Mouse (Mus musculus) mouse trophoblast stem cell (cell line): ENCODE data around the gene Grn.

Experiments used
- in situ Hi-C, 2 experiments: fragments of 300-500 bp; cut with MseI, MboI; formaldehyde crosslinking; loops; 2 replicates in 1 of 2; 3 replicates in 1 of 2; pipeline ENCODE4 v1.15.1; 2025

The Grn gene

DNA sequence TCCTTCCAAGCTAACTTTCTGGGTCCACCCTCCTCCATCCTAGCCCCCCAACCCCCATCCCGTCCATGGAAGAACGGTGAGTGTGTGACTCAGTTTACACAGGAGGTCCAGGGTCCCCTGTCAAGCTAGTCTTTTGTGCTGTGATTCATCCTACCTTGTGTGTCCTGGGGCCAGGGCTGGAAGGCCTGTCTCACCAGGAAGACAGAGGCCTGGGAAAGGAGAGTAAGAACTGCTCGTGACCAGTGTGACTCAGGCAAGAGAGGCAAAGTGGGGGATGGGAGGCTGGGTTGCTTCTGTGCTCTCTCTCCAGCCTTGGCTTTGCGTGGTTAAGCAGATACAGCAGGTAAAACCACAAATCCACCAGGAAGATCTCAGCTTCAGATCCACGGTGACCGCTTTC, 5.4 kb upstream of the Grn start:
- in situ Hi-C loops: no loop called here

DNA sequence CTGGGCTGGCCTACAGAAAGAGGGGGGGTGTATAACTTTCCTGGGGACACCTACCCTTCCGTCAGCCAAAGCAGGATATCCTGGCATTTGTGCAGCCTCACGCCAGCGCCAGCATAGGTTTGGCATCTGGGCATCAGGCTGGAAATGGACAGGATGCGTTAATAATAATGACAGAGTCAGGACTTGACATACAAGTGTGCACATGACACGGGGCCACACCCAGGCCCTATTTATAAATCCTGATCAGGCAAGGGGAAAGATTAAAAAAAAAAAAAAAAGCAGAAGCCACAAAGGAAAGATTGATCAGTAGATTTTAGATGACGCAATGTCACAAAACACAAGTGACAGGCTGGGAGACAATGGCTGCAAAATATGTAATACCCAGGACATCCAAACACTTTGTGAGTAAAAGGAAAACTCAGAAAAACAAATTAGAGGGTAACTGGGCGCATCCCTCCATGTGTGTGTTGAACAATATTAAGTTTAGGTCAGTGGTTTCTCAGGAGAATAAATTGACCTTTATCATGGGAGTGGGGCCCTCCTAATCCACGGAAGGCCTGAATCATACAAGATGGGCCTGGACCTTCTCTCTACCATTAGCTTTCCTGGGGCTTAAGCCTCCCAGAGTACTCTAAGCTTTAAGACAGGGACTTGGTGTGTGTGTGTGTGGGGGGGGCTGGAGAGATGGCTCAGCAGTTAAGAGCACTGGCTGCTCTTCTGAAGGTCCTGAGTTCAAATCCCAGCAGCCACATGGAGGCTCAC, 4.4 kb upstream of the Grn start:
- in situ Hi-C loops: no loop called here

DNA sequence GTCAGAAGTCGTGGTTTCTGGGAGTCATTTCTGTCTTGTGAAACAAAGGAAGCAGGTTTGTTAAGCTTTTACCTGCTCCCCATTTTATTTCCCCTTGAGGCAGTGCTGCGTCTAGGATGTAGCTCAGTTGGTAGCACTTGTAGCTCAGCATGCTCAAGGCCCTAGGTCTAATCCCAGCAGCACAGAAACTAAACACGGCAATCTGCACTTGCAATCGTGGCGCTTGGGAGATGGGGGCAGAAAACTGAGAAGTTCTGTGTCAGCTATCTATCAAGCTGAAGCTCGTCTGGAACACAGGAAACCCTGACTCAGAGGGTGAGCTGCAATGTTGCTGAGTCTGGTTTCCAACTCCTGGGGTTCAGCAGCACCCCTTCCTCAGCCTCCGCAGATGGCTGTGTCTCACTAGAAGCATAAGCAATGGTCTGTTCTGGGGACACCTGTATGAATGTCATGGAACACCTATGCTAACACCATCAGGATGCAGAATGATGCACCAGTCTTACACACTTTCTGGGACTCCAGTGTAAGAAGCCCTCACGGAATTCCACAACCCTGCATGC, 1.1 kb upstream of the Grn start:
- in situ Hi-C loops: no loop called here

DNA sequence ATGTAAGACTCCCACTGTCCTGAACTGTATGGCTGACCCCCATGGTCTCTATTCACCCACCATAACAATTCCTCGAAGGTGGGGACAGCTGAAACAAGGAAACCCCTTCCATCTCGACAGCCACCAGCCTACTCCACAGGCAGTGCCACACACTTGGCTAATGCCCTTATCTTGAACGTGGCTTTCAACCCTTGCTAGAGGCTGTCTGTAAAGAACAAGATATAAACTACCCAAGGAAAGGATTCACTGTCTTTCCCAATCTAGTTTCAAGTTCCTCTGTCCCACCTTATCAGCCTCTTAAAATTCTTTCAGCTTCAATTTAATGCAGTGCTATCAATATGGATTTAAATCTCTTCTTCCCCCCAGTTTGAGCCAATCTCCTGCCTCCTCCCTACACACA, 564 bp upstream of the Grn start:
- in situ Hi-C loops: no loop called here

DNA sequence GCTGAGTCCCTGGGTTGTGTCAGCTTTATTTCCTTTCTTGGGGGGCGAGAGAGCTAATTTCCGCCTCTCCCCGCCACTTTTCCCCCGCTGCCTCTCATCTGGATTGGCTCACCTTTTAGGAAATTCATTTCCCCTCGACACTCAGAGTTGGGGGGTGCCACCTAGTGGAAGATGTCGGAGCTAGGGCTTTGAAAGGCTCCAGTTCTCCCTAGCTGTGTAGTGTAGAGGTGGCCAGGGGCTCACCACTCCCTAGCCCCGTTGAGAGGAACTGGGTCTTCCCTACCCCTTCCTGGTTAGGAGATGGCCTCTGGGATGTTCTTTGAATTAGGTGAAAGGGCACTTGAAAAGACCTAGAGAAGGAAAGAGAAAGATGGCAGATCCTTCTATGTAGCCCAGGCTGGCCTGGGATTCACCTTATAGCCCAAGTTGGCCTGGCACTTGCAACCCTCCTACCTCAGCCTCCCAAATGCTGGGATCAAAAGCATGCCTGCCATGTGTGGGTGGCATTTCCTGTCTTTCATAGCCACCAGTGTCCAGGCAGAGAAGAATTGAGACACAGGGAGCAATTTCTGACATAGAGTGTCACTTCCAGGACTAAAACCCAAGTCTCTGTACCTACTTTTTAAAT, 1.0 kb downstream of the Grn start:
- in situ Hi-C loops: no loop called here

DNA sequence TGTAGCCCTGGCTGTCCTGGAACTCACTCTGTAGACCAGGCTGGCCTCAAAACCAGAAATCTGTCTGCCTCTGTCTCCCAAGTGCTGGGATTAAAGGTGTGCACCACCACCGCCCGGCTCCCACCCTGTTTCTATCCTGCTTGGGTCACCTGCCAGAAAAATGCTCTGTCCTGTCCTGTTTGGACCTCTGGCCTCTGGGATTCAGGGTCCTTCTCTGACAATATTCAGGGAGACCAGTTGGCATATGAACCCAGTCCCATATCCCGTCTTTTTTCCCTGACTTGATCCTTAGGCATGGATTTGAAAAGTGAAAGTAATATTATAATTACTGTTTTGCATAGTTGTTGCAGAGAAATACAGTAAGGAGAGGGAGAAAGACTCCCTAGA, 1.6 kb downstream of the Grn start:
- in situ Hi-C loops: no loop called here

DNA sequence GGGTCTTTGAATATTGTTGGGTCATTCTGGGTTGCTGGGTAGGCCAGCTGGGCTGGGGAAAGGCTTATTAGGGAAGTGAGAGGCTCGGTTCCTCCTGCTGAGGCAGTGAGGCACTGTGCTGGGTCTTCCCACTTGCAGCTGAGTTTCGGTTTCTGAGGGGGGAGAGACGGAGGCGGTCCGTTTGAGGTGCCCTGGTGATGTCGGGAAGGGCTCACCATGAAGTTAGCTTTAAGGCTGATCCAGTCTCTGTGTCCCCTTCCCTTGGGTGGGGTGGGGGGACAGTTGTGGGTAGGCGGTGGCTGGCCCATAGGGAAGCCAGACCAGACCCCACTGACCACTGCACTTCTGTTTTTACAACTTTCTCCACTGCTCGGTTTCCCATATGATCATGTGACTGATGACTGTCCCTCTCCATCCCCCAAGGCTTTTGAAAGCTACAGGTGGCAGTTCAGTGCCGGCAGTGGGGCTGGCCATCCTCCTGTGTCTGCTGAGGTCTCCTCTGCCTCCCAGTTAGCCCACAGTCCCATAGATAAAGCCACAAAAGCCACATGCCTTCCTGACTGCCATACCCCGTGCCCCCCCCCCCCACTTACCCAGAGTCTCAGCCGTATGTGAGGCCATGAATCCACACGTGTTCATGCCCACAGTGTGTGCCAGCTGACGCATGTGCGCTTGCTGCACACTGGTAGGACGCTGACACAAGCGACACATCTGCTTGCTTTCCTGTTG, 2.2 kb downstream of the Grn start:
- in situ Hi-C loops: no loop called here

DNA sequence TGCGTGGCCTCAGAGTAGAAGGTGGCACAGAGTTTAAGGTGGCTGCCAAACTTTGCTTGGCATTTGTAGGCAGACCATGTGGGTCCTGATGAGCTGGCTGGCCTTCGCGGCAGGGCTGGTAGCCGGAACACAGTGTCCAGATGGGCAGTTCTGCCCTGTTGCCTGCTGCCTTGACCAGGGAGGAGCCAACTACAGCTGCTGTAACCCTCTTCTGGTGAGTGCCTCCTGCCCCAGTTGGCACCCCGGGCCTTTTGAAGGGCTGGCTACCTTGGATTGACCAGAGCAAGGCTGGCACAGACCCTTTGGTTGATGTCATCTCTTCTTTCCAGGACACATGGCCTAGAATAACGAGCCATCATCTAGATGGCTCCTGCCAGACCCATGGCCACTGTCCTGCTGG, 2.8 kb downstream of the Grn start:
- in situ Hi-C loops: no loop called here

DNA sequence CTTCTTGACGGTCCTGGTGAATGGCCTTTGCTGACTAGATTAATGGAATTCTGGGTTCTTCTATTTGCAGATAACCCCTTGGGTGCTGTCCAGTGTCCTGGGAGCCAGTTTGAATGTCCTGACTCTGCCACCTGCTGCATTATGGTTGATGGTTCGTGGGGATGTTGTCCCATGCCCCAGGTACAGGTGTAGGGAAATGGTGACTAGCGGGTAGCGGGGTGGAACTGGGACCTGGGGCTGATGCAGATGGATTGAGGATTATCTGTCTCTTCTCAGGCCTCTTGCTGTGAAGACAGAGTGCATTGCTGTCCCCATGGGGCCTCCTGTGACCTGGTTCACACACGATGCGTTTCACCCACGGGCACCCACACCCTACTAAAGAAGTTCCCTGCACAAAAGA, 3.8 kb downstream of the Grn start:
- in situ Hi-C loops: no loop called here

DNA sequence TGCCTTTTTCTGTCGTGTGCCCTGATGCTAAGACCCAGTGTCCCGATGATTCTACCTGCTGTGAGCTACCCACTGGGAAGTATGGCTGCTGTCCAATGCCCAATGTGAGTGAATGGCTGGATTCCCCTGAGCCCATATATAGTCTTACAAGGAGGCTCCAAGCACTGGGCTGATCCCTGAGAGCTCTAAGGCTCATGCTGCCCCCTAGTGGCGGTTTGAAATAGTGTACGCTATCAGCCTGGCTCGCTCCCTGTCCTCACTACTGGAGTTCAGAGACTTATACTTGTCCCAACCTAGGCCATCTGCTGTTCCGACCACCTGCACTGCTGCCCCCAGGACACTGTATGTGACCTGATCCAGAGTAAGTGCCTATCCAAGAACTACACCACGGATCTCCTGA, 4.3 kb downstream of the Grn start:
- in situ Hi-C loops: no loop called here

DNA sequence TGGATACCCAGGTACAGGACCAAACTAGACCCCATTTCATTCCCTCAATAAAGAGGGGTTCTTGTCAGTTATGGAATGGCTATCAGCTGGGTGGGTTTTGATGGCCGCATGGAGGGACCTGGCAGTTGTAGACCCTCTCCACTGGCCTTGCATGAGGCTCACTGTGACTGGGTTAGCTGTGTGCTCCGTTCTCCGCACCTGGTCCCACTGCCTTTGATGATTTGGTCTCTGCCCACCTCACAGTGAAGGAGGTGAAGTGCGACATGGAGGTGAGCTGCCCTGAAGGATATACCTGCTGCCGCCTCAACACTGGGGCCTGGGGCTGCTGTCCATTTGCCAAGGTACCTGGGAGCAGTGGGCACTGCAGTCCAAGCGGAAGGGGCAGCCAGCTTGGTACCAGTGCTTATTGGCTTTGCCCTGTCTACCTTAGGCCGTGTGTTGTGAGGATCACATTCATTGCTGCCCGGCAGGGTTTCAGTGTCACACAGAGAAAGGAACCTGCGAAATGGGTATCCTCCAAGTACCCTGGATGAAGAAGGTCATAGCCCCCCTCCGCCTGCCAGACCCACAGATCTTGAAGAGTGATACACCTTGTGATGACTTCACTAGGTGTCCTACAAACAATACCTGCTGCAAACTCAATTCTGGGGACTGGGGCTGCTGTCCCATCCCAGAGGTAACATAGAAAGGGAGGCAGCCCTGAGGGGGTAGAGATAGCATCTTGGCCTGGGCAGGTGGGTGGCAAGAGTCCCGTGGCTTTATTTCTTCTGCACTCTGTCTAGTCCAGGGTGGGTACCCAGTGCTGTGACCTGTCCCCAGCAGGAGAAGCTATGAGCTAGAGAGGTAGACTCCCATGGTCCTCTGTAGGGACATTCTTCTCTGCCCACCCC, 4.9 kb downstream of the Grn start:
- in situ Hi-C loops: no loop called here

DNA sequence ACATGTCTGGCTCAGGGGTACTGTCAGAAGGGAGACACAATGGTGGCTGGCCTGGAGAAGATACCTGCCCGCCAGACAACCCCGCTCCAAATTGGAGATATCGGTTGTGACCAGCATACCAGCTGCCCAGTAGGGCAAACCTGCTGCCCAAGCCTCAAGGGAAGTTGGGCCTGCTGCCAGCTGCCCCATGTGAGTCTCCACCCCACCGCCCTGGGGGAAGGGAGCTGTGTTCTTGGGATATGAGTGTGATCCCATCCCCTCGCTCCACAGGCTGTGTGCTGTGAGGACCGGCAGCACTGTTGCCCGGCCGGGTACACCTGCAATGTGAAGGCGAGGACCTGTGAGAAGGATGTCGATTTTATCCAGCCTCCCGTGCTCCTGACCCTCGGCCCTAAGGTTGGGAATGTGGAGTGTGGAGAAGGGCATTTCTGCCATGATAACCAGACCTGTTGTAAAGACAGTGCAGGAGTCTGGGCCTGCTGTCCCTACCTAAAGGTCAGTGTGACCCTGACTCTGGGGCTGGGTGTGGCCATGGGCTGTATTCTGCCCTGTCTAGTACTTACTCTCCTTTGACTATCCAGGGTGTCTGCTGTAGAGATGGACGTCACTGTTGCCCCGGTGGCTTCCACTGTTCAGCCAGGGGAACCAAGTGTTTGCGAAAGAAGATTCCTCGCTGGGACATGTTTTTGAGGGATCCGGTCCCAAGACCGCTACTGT, 5.8 kb downstream of the Grn start:
- in situ Hi-C loops: no loop called here

DNA sequence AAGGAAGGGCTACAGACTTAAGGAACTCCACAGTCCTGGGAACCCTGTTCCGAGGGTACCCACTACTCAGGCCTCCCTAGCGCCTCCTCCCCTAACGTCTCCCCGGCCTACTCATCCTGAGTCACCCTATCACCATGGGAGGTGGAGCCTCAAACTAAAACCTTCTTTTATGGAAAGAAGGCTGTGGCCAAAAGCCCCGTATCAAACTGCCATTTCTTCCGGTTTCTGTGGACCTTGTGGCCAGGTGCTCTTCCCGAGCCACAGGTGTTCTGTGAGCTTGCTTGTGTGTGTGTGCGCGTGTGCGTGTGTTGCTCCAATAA, 6.3 kb downstream of the Grn start:
- in situ Hi-C loops: no loop called here

DNA sequence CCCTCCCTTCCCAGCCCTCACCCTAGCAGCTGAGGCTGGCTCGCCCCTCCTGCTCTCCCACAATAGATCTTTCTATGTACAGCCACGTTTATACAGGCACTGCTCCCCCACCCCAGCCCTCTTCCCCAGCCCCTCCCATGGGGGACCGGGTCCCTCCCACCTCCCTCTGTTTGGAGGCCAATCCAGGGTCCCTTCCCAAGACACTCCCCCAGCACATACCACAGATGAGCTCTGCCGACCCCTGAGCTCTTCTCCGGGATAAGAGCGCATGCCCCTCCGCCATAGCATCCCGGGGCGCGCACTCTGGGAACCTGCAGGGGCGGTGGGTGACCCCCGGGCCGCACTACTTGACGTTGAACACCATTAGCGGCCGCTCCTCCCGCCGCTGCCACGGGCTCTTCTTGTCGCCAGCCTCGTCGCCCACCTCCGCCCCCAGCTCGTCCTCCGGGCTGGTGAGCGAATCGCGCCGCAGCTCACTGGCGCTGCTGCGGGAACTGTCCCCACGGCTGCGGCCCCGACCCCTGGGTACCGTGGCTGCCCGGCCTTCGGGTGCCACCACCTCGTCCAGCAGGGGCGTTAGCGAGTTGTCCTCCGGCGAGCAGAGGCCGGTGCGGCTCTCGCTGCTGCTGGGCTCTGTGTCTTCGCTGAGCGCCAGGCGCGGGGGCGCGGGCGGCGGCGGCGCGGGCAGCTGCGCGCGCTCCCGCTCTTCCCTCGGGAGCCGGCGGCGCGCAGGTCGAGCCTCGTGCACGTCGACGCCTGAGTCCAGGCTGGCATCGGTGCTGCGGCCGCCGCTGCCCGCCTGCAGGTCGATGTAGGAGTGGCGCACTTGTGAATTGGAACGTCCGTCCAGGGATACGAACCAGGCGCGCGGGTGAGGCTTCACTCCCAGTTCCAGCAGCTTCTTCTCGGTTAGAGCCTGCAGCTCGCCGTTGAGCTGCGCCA, 7.3 kb downstream of the Grn start:
- in situ Hi-C loops: no loop called here

DNA sequence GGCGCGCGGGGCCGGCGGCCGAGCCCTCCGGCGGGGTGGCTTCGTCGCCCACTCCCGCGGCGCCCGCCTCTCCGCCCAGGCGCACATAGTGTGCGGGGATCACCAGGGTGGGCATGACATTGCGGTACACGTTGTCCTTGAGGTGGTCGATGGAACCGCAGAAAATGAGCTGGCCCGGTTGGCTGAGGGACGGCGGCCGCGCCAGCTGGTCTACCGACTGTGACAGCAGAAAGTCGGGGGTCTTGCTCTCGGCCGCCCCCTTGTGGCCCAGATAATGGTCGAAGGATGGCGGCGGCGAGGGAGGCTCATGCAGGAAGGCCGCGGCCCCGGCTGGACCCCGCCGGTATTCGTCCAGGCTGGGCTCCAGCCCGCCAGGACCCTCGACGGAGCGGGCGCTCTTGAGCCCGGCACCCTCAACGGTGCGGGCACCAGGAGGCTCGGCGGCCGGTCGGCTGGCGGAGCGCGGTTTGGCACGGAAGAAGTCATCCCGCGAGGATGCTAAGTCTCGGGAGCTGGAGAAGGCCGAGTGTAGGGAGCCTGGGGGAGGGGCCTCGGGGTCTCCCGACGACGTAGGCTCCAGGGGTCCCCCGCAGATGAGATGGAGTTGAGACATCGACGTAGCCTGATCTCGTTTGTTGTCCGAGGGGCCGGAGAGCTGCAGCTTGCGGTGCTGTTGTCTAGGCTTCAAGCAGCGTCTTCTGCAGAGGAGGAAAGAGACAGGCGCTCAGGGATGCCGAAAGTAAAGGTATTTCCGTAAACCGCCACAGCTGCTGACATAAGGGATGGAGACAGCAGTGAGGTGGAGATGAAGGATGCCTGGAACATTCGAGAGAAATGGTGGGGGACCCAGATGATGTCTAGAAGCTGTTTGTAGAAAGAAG, 8.3 kb downstream of the Grn start:
- in situ Hi-C loops: no loop called here

DNA sequence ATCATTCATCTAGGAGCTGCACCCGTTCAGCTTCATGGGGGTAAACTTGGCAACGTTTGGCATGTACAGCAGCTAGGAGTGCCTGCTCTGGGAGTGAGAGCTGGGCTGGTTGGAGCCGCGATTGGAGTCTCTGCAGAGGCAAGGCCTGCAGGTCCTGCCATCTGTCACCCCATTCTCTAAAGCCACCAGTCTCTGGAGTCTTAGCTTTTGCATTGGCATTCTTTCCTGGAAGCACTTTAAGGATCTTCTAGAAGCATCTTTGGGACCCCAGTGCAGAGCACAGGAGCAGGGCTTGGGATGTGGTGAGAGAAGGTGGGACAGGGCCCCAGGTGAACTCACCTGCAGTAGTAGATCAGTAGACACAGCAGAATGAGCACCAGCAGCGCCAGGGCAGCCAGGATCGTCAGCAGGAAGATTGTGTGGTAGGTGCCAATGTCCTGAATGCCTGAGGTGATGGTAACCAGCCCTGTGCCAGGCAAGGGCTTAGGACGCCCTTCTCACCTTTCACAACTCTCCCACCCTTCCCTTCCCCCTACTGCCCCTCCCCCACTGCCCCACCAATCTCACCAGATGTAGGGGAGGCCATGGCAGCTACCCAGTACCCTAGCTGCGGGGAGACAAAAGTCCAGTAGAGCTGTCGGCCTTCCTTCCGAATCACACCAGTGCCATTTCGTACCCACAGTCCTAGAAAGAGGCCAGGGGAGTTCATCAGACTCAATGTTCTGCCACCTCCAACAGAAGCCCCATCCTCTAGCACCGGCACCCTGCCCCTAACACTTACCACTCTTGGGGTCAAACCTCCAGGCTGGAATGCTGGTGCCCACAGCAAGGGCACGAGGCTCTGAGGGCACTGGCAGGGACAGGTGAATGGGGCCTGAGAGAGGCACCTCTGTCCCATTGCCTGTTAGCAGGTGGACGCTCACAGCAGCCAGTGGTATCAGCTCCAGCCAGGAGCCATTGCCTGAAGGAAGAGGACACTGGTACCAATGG, 9.3 kb downstream of the Grn start:
- in situ Hi-C loops: no loop called here

DNA sequence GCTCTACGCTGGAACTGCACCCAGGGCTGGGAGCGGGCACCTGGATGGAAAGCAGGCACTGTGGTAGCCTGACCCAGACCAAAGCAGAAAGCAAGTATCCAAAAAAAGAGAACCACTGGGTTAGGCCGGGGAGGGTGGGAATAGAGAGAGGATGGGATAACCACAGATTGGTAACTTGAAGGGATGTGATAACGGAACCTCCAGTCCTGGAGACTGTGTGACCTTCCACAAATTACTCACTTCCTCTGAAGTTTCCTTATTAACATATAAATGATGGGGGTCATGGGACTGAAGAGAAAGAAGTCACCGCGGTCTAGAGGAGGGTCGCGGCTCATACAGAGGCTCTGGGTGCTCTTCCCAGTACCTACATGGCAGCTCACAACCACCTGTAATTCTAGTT, 10.1 kb downstream of the Grn start:
- in situ Hi-C loops: no loop called here

DNA sequence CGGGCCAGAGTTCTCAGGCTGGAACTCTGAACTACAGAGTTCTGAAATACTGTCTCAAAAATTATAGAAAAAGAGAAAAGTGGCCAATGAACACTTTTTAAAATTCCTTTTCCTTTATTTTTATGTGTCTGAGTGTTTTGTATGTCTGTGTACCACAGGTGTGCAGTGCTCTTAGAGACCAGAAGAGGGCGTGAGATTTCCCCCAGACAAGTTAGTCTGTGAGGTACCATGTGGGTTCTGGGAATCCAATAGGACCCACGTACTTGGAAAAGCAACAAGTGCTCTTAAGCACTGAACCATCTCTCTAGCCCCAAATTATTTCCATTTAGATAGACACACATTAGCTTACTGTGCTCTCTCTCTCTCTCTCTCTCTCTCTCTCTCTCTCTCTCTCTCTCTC, 11.3 kb downstream of the Grn start:
- in situ Hi-C loops: no loop called here
